Mouse (Mus musculus): ENCODE measurements around the gene Ntm. TPM values are rescaled to one million over a fixed set of nuclear protein-coding genes. Genes with fewer than 3 reads are reported as not detected.
A peak's percentile ranks its signal among the peaks of the same experiment; 100 is the strongest.

The Ntm gene
- polyA plus RNA-seq, 1 experiment from 2014 or later, result 26.5 TPM

DNA sequence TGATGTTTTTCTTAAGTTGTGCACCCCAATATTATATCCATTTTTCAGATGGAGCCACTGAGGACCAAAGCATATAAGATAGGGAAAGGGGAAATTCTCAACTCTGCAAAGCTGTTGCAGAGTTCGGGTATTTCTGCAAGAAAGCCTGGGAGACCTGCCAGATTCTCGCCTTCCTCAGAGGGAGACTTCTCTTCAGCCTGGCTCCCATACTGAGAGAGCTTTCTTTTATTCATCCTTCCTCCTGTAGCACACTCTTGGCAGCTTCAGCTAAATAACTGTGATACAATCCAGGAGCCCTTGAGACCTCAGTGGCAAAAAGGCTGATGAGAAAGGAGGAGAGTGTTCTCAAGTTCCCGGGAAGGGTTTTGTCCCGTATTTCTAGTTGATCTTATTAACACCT, 365.3 kb downstream of the Ntm start:
- ATAC-seq (replicated peaks; ENCODE audit: insufficient number of reproducible peaks, insufficient read depth, low FRiP score, low read depth), result no peak
- Histone ChIP-seq H3K36me3 (no peaks in the 10 kb centered on the region), H3K4me2 (no peak overlapping the region), H3K4me3 (no peak overlapping the region), H3K27me3 (no peaks in the 10 kb centered on the region), H3K9me3 (replicated peaks) (no peaks in the 10 kb centered on the region), H3K4me1 (replicated peaks) (peaks cover 13% of the 10 kb centered on the region), H3K27ac (no peak overlapping the region), H3K9ac (no peak overlapping the region)
- WGBS, result 32% methylated on average over 4 of the region's 4 CpGs

DNA sequence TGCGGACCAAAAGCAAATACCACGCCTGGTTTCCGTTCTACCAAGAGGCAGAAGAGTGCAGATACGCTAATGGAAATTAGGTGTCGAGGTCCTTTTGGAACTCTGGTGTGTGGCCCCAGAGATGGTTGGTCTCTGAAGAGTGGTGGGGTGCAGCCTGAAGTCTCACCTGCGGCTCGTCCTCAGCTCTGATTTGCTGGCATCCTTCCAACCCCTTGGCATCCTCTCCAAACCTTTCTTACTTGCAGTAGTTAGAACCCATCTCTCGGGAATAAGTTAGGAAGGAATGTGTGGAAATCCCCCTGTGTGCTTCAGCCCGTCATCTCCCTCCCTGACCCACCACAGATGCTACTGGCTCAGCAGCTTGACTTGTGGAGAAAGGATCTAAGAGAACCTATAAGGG, 367.6 kb downstream of the Ntm start:
- Histone ChIP-seq H3K36me3 (no peaks in the 10 kb centered on the region), H3K27ac (no peak overlapping the region), H3K4me3 (peak overlapping the region; percentile 28), H3K9me3 (replicated peaks) (no peaks in the 10 kb centered on the region), H3K27me3 (no peaks in the 10 kb centered on the region), H3K9ac (no peak overlapping the region), H3K4me2 (peak overlapping the region; percentile 54), H3K4me1 (replicated peaks) (peaks cover 20% of the 10 kb centered on the region)
- no peak for ATAC-seq (replicated peaks; ENCODE audit: insufficient number of reproducible peaks, insufficient read depth, low FRiP score, low read depth)
- WGBS, result 41% methylated on average over 9 of the region's 9 CpGs

DNA sequence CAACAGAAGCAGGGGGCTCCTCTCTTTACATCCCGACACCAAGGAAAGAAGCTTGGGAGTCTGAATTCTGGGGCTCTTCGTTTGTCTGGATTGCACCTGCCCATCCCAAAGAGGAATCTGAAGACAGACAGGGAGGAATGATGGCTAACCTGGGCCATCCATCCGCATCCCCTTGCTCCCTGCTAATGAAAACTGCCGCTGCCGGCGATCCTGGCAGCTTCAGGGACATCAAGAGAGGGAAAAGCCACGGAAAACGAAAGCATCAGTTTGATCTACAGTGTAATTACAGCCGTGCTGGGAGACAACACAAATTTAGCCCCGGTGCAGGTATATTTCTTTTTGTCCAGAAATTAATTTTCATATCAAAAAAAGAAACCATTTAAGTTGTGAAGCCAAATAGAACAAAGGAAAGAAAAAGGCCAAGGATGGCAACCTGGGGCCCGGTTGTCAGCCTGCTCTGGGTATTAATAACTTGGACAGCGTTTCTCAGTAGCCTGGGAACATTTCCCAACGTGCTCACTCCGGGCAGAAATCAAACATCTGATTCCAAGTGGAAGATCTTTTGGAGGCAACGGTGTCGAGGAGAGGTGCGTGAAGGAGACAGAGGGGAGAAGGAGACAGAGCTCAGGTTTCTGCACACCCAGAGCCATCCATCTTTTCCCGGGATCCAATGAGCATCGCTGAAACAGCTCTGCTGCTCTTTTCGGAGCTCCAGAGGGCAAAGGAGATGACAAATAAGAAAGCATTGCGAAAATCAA, 368.2 kb downstream of the Ntm start:
- no peak overlapping the region for H3K9ac ChIP-seq
- H3K4me2 ChIP-seq, result peak overlapping the region; percentile 54
- H3K27ac ChIP-seq, result no peak overlapping the region
- H3K4me3 ChIP-seq, result peak overlapping the region; percentile 28
- no peaks in the 10 kb centered on the region for H3K27me3 ChIP-seq
- 48% methylated on average over 21 of the region's 21 CpGs for WGBS
- ATAC-seq (replicated peaks; ENCODE audit: insufficient number of reproducible peaks, insufficient read depth, low FRiP score, low read depth), result no peak
- peaks cover 20% of the 10 kb centered on the region for H3K4me1 ChIP-seq (replicated peaks)
- H3K9me3 ChIP-seq (replicated peaks), result no peaks in the 10 kb centered on the region
- no peaks in the 10 kb centered on the region for H3K36me3 ChIP-seq

DNA sequence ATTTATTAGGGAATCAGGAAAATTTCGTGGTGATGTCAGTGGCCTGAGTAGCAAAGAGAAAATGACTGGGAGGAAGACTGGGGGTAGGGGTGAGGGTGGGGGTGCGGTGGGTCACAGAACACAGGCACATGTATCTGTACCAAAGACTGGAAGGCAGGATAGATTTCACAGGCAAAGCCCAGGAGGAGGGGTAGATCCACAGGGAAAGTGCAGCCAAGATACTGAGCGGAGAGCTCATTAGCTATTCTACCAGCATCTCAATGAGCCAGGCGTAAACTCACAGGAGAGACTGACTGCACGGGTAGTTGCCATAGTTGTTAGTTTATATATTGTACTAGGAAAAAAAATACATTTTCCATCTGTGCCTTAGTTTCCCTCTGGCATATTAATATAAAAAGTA, 375.6 kb downstream of the Ntm start:
- Histone ChIP-seq H3K4me3 (no peak overlapping the region), H3K36me3 (no peaks in the 10 kb centered on the region), H3K4me1 (replicated peaks) (peaks cover 7% of the 10 kb centered on the region; the same call in 1 of the 2 replicates), H3K9ac (no peak overlapping the region), H3K27me3 (no peaks in the 10 kb centered on the region), H3K9me3 (replicated peaks) (no peaks in the 10 kb centered on the region), H3K27ac (no peak overlapping the region), H3K4me2 (no peak overlapping the region)
- no peak for ATAC-seq (replicated peaks; ENCODE audit: insufficient number of reproducible peaks, insufficient read depth, low FRiP score, low read depth)
- WGBS, result 79% methylated on average over 5 of the region's 5 CpGs

DNA sequence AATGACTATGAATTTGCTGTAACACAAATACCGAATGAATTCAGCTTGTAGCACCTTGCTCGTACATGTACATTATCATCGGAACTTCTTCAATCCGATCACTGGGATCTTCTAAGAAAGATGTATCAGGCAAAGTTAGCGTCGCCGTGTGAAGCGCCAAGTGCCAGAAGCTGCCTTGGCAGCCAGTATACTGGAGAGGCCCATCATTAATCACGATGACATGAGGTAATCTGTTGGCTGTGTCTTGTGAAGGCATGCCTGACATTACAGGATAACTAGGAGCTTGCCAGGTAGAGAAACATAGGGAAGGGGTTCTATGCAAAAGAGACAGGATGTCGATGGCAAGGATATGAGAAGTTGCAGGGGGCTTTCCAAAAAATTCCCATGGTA, 376.6 kb downstream of the Ntm start:
- no peak overlapping the region for H3K9ac ChIP-seq
- peaks cover 7% of the 10 kb centered on the region; the same call in 1 of the 2 replicates for H3K4me1 ChIP-seq (replicated peaks)
- no peaks in the 10 kb centered on the region for H3K9me3 ChIP-seq (replicated peaks)
- no peak overlapping the region for H3K4me3 ChIP-seq
- 75% methylated on average over 10 of the region's 10 CpGs for WGBS
- no peak overlapping the region for H3K4me2 ChIP-seq
- H3K27me3 ChIP-seq, result no peaks in the 10 kb centered on the region
- no peaks in the 10 kb centered on the region for H3K36me3 ChIP-seq
- no peak overlapping the region for H3K27ac ChIP-seq
- no peak for ATAC-seq (replicated peaks; ENCODE audit: insufficient number of reproducible peaks, insufficient read depth, low FRiP score, low read depth)

DNA sequence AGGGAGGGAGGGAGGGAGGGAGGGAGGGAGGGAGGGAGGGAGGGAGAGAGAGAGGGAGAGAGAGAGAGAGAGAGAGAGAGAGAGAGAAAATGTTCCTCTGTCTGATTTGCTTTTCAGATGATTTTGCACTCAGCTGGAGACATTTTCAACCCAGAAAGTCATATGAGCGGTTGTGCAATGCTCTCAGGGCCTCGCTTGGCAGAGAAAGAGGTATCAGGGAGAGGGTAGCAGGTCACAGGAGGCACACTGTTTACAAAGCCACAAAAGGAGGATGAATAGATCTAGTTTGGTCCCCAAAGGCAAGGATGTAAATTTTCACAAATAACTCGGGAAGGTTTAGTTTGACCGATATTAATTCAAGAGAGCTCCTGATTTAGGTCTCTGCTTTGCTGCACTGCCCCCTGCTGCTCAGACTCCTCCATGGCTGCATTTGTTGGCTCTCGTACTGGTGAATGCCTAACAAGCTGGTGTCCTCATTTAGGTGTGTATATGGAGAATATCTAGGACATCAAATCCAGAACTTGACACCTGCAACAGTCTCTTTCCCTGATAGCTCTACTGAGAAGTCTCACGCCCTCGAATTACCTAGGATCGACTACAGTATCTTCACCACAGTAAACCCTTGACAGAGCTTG, 377.1 kb downstream of the Ntm start:
- Histone ChIP-seq H3K4me2 (no peak overlapping the region), H3K36me3 (no peaks in the 10 kb centered on the region), H3K9ac (no peak overlapping the region), H3K4me3 (no peak overlapping the region), H3K27me3 (no peaks in the 10 kb centered on the region), H3K9me3 (replicated peaks) (no peaks in the 10 kb centered on the region), H3K4me1 (replicated peaks) (peaks cover 4% of the 10 kb centered on the region; the same call in 1 of the 2 replicates), H3K27ac (no peak overlapping the region)
- 53% methylated on average over 8 of the region's 8 CpGs for WGBS
- no peak for ATAC-seq (replicated peaks; ENCODE audit: insufficient number of reproducible peaks, insufficient read depth, low FRiP score, low read depth)

DNA sequence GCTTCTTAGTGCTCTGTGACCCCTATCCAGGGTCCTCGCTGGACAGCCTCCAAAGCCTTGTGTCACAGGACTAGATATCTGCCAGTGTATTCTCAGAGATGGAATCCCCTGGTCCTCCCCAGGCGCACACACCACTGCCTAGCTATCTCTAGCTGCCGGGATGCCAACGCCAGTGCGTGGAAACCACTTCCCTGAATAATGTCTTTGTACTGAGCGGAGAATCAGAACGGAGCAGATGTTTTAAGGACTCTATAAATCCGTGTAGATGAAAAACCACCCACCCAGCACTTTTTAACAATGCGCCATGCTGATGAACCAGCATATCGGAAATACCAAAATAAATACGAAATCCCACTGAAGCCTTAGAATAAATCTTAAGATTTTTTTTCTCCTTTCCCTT, 384.7 kb downstream of the Ntm start:
- no peak for ATAC-seq (replicated peaks; ENCODE audit: insufficient number of reproducible peaks, insufficient read depth, low FRiP score, low read depth)
- Histone ChIP-seq H3K9me3 (replicated peaks) (no peaks in the 10 kb centered on the region), H3K9ac (no peak overlapping the region), H3K27me3 (no peaks in the 10 kb centered on the region), H3K4me1 (replicated peaks) (no peaks in the 10 kb centered on the region), H3K4me2 (no peak overlapping the region), H3K36me3 (no peaks in the 10 kb centered on the region), H3K4me3 (no peak overlapping the region), H3K27ac (no peak overlapping the region)
- WGBS, result 62% methylated on average over 11 of the region's 11 CpGs

DNA sequence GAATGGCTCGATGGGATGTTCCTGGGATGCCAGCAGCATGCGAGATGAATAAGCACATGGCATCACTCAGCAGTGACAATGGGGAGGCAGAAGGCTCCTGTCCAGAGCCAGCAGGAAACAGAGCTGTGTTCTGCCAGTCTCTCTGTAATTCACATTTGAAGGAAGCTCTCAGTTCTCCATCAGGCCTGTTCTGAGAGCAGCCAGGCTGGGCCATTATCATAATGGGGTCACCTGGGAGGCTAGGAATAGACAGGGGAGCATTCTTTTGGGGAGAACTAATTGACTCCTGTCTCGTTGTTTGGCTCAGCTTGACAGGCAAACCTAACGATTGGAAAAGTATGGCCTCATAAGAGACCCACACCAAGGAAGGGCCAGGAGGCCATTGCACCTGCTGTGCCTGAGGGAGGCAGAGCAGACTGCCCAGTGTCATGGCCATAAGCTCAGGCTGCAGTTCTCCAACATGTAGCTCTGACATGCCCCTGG, 386.8 kb downstream of the Ntm start:
- no peaks in the 10 kb centered on the region for H3K36me3 ChIP-seq
- no peaks in the 10 kb centered on the region for H3K9me3 ChIP-seq (replicated peaks)
- ATAC-seq (replicated peaks; ENCODE audit: insufficient number of reproducible peaks, insufficient read depth, low FRiP score, low read depth), result no peak
- H3K4me2 ChIP-seq, result no peak overlapping the region
- no peaks in the 10 kb centered on the region for H3K27me3 ChIP-seq
- no peak overlapping the region for H3K4me3 ChIP-seq
- H3K4me1 ChIP-seq (replicated peaks), result no peaks in the 10 kb centered on the region
- 53% methylated on average over 4 of the region's 4 CpGs for WGBS
- H3K9ac ChIP-seq, result no peak overlapping the region
- no peak overlapping the region for H3K27ac ChIP-seq

DNA sequence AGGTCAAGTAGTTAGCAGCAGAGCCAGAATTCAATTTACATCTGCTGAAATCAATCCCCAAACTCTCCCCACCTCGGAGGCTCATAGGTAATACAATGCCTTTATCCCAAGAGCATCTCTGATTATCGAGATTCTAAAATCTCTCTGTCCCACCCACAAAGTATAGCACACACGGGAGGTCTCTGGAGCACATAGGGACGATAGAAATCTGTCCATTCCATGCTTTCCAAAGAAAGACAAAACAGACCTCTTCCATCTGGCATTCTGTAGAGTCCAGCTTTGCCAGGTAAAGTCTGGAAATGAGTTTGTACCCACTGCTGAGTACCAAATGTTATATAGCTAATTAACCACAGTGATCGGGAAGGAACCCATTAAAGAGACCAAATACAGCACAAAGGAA, 388.4 kb downstream of the Ntm start:
- no peak overlapping the region for H3K4me2 ChIP-seq
- 71% methylated on average over 5 of the region's 5 CpGs for WGBS
- no peak overlapping the region for H3K4me3 ChIP-seq
- no peak overlapping the region for H3K27ac ChIP-seq
- no peak overlapping the region for H3K9ac ChIP-seq
- no peaks in the 10 kb centered on the region for H3K36me3 ChIP-seq
- no peaks in the 10 kb centered on the region for H3K4me1 ChIP-seq (replicated peaks)
- no peak for ATAC-seq (replicated peaks; ENCODE audit: insufficient number of reproducible peaks, insufficient read depth, low FRiP score, low read depth)
- no peaks in the 10 kb centered on the region for H3K9me3 ChIP-seq (replicated peaks)
- no peaks in the 10 kb centered on the region for H3K27me3 ChIP-seq

DNA sequence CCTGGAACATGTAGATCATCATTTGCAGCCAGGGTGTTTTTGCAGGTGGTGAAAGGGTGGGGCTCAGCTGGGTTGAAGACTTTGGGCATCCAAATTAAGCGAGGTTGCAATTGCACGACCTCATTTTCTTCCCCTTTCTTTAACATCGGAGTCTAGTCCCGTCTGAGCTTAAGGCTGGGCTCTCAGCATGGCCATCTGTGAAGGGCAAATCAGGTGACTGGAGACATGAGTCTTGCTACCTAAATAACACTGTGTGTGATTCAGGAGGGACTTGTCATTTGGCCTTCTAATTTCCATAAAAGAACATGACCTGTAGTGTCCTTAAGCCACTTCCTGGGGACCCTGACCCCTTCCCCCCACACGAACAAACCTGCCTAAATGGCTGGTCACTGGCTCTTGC, 394.4 kb downstream of the Ntm start:
- H3K9ac ChIP-seq, result no peak overlapping the region
- H3K9me3 ChIP-seq (replicated peaks), result no peaks in the 10 kb centered on the region
- H3K4me2 ChIP-seq, result no peak overlapping the region
- WGBS, result 58% methylated on average over 5 of the region's 5 CpGs
- no peak for ATAC-seq (replicated peaks; ENCODE audit: insufficient number of reproducible peaks, insufficient read depth, low FRiP score, low read depth)
- H3K4me1 ChIP-seq (replicated peaks), result no peaks in the 10 kb centered on the region
- H3K36me3 ChIP-seq, result no peaks in the 10 kb centered on the region
- no peaks in the 10 kb centered on the region for H3K27me3 ChIP-seq
- no peak overlapping the region for H3K27ac ChIP-seq
- no peak overlapping the region for H3K4me3 ChIP-seq

DNA sequence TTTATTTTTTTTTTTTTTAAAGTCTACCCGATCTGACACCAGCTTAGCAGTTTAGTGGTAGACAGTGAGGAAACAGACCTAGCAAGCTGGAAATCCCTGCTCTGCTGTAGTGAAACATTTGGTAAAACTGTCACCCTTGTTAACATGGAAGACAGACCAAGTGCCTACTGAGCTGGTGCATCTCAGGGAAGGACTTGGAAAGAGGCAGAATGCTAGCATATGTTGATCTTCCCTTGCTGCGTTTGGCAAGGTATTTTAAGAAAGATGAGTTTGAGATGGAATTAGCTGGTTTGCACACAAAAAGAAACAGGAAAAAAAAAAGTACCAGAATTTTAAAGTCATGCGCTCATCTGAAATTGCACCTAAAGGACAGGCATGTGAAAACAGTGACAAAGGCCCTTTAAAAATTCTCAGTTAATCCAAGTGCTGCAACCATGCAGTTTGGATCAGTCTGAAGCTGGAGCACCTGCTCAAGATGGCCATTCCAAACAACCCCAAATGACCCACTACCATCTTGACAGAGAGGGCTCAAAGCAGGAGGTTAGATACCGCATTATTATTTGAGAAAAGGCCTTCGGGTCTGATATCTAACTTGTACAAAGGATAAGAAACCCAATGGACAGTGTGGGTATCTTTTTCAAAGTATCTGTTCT, 400.4 kb downstream of the Ntm start:
- no peak overlapping the region for H3K4me2 ChIP-seq
- H3K4me1 ChIP-seq (replicated peaks), result no peaks in the 10 kb centered on the region
- H3K9ac ChIP-seq, result no peak overlapping the region
- H3K36me3 ChIP-seq, result no peaks in the 10 kb centered on the region
- no peak overlapping the region for H3K4me3 ChIP-seq
- no peak for ATAC-seq (replicated peaks; ENCODE audit: insufficient number of reproducible peaks, insufficient read depth, low FRiP score, low read depth)
- WGBS, result 83% methylated on average over 5 of the region's 5 CpGs
- H3K9me3 ChIP-seq (replicated peaks), result no peaks in the 10 kb centered on the region
- H3K27me3 ChIP-seq, result no peaks in the 10 kb centered on the region
- no peak overlapping the region for H3K27ac ChIP-seq

Data from heart, embryonic 15.5 days (tissue).